Comparison of ENCODE assay signal across 9 mouse cellular contexts in the genomic region with DNA sequence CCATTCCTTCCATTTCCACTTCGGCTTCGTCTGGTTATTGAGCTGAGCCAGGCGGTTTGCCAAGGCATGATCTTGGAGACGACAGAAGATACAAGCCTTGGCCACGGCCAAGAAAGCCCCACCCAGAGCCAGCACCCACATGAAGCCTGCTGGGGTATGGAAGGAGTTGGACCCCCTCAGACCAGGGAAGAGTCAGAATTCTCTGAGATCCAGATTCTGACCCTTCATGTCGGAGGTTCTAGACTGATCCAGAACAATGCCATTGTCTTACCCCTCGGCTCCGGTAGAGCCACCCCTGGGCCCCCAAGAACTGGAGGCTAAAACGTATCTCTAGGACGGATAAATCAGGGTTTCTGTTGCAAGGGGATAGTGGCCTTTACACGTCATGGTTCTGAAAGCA. TPM values are rescaled to one million over a fixed set of nuclear protein-coding genes. Genes with fewer than 3 reads are reported as not detected.
DNase-seq lines count a peak whose midpoint lies in the region; ATAC-seq and TF ChIP-seq lines count a peak whose summit lies in the region.
"Had no signal": no experiment of that assay in that cellular context is flagged by ENCODE, and none has a peak within 500 bp of the region (broad histone marks: within the 10 kb centered on the region; RNA-seq: fewer than 3 reads in every experiment).

A gene (minus strand): TSS at position 141 of the 400 bp plus-strand sequence.

- no peaks in the 10 kb centered on the region for H3K36me3 ChIP-seq in heart, embryonic 10.5 days
- H3K36me3 ChIP-seq in ES-Bruce4 (ENCODE audit: control insufficient read depth, insufficient read depth, low read length, poor library complexity, severe bottlenecking): no peaks in the 10 kb centered on the region
- H3K36me3 ChIP-seq in heart, postnatal 0 days (replicated peaks; ENCODE audit: control insufficient read depth, insufficient read depth, low read length): no peaks in the 10 kb centered on the region
- H3K36me3 ChIP-seq in liver, embryonic 16.5 days (ENCODE audit: control insufficient read depth, insufficient read depth): no peaks in the 10 kb centered on the region

- H3K4me3 ChIP-seq in heart, embryonic 10.5 days: peak within 1 kb of the TSS; percentile 71
- H3K4me3 ChIP-seq in ES-Bruce4 (ENCODE audit: low read depth, low read length): peak within 1 kb of the TSS; percentile 32
- no peak within 1 kb of the TSS for H3K4me3 ChIP-seq in heart, postnatal 0 days (ENCODE audit: low read depth, low read length)
- H3K4me3 ChIP-seq in liver, embryonic 16.5 days (ENCODE audit: low read depth, low read length): no peak within 1 kb of the TSS

- peak within 1 kb of the TSS; percentile 19; the same call in 1 of the 2 replicates for H3K27ac ChIP-seq in heart, embryonic 10.5 days
- peak within 1 kb of the TSS; percentile 81 for H3K27ac ChIP-seq in ES-Bruce4 (ENCODE audit: insufficient read depth, low read length)
- H3K27ac ChIP-seq in heart, postnatal 0 days (ENCODE audit: low read depth): peak within 1 kb of the TSS; percentile 79; the same call in 1 of the 2 replicates
- H3K27ac ChIP-seq in liver, embryonic 16.5 days (ENCODE audit: low read length): peak within 1 kb of the TSS; percentile 77

- H3K27me3 ChIP-seq in heart, embryonic 10.5 days (ENCODE audit: insufficient read depth, poor library complexity, severe bottlenecking): peaks cover 6% of the 10 kb centered on the region; the same call in 1 of the 2 replicates
- H3K27me3 ChIP-seq in ES-Bruce4 (ENCODE audit: control insufficient read depth, insufficient read depth, low read length, poor library complexity, severe bottlenecking): no peaks in the 10 kb centered on the region
- H3K27me3 ChIP-seq in heart, postnatal 0 days (ENCODE audit: control insufficient read depth, insufficient read depth, low read length): no peaks in the 10 kb centered on the region
- H3K27me3 ChIP-seq in liver, embryonic 16.5 days (ENCODE audit: control insufficient read depth, insufficient read depth, low read depth, low read length): no peaks in the 10 kb centered on the region

- H3K9me3 ChIP-seq in heart, embryonic 10.5 days: no peaks in the 10 kb centered on the region
- no peaks in the 10 kb centered on the region for H3K9me3 ChIP-seq in ES-Bruce4 (replicated peaks; ENCODE audit: control insufficient read depth, insufficient read depth, low read length, poor library complexity, severe bottlenecking)
- no peaks in the 10 kb centered on the region for H3K9me3 ChIP-seq in heart, postnatal 0 days (replicated peaks; ENCODE audit: control insufficient read depth, low read length)
- no peaks in the 10 kb centered on the region for H3K9me3 ChIP-seq in liver, embryonic 16.5 days (replicated peaks; ENCODE audit: control insufficient read depth, low read length)

- no peak for TF ChIP-seq EP300 in ES-Bruce4 (IDR thresholded peaks at IDR 0.05; ENCODE audit: insufficient read depth, low read depth, low read length)
- no peak for TF ChIP-seq EP300 in heart, postnatal 0 days (IDR thresholded peaks at IDR 0.05; ENCODE audit: low read depth)

- H3K4me2 ChIP-seq in heart, postnatal 0 days (ENCODE audit: low read depth, low read length): peak within 1 kb of the TSS; percentile 81
- H3K4me2 ChIP-seq in liver, embryonic 16.5 days (ENCODE audit: low read depth, low read length): 0 out of 2 replicates have a peak within 1 kb of the TSS, but pooled peaks have one; percentile 14

- 86% methylated on average over 11 of the region's 11 CpGs for WGBS in heart, embryonic 10.5 days
- WGBS in heart, postnatal 0 days: 84% methylated on average over 11 of the region's 11 CpGs
- WGBS in liver, embryonic 16.5 days (ENCODE audit: insufficient replicate concordance): 74% methylated on average over 11 of the region's 11 CpGs

- peak within 1 kb of the TSS; percentile 79 for H3K9ac ChIP-seq in ES-Bruce4 (ENCODE audit: low read depth, poor library complexity, severe bottlenecking)
- no peak within 1 kb of the TSS; the same call in 1 of the 2 replicates for H3K9ac ChIP-seq in heart, postnatal 0 days (replicated peaks; ENCODE audit: low read depth, low read length)
- H3K9ac ChIP-seq in liver, embryonic 16.5 days (ENCODE audit: low read depth, low read length): 0 out of 2 replicates have a peak within 1 kb of the TSS, but pooled peaks have one; percentile 35

- no peak for TF ChIP-seq POLR2A in ES-Bruce4 (IDR thresholded peaks at IDR 0.05; ENCODE audit: insufficient read depth, low read length)

- no peak for ATAC-seq in heart, postnatal 0 days (ENCODE audit: insufficient read depth, low read depth)
- no peak for ATAC-seq in liver, embryonic 16.5 days (ENCODE audit: low read depth)

- no peak for DNase-seq in heart, embryonic 10.5 days (ENCODE audit: low spot score)
- DNase-seq in heart, adult 8-10 months (ENCODE audit: low spot score): no peak
- no peak for DNase-seq in heart, postnatal 0 days (ENCODE audit: low spot score)
- no peak for DNase-seq in embryo, embryonic 9.5 days (ENCODE audit: extremely low spot score)
- DNase-seq in right cerebral cortex, postnatal 36 days (ENCODE audit: low spot score in 2 of 2): no peak
- DNase-seq in gastrocnemius, postnatal 10 days: no peak

- no peak for TF ChIP-seq CTCF in ES-Bruce4 (IDR thresholded peaks at IDR 0.05; ENCODE audit: low read depth, low read length)
- no peak for TF ChIP-seq CTCF in heart, postnatal 0 days (IDR thresholded peaks at IDR 0.05; ENCODE audit: low read depth)

- H3K4me1 ChIP-seq in heart, embryonic 10.5 days: peaks cover 58% of the 10 kb centered on the region
- H3K4me1 ChIP-seq in ES-Bruce4 (ENCODE audit: control insufficient read depth, insufficient read depth, low read length): peaks cover 1% of the 10 kb centered on the region
- H3K4me1 ChIP-seq in heart, postnatal 0 days (ENCODE audit: control insufficient read depth, insufficient read depth): peaks cover 8% of the 10 kb centered on the region; the same call in 1 of the 2 replicates
- H3K4me1 ChIP-seq in liver, embryonic 16.5 days (ENCODE audit: control insufficient read depth, low read depth, low read length): peaks cover 67% of the 10 kb centered on the region

RNA-seq across cellular contexts. Expression of the gene that starts here (rescaled TPM):
- not detected in 2 replicates for polyA plus RNA-seq in heart, embryonic 10.5 days (2016; fragmentation: Nextera tagmentation; extraction: Ambion mirVana)
- total RNA-seq in heart, adult 8-10 months (2022): not detected
- polyA plus RNA-seq in ES-Bruce4 (2011; ENCODE audit: insufficient read depth, insufficient read length, low read depth, missing spikeins): not detected in 2 replicates
- not detected in 2 replicates for total RNA-seq in heart, postnatal 0 days (2014; rRNA removed; ENCODE audit: low replicate concordance)
- polyA plus RNA-seq in heart, postnatal 0 days (2015; fragmentation: Nextera tagmentation; extraction: Ambion mirVana): not detected in 2 replicates
- not detected in 2 replicates for polyA plus RNA-seq in liver, embryonic 16.5 days (2015; fragmentation: Nextera tagmentation; extraction: Ambion mirVana)
- total RNA-seq in gastrocnemius, postnatal 10 days (2021): not detected
- total RNA-seq: hematopoietic stem cell, adult 5-6 weeks had no signal

Comparison
In these comparisons a context has a peak if more than half of its experiments do, and no peak if none do; other contexts are left out.
1. H3K4me3 ChIP-seq: peak in heart, embryonic 10.5 days (single experiment) and ES-Bruce4 (single experiment); none in heart, postnatal 0 days (single experiment) and liver, embryonic 16.5 days (single experiment).
2. H3K27ac ChIP-seq: peak in every context shown above with its lines; median percentile 81 in ES-Bruce4; 79 in heart, postnatal 0 days; 77 in liver, embryonic 16.5 days; 19 in heart, embryonic 10.5 days.